Mouse (Mus musculus): Measurements from ENCODE around the gene Bace1.
"Not testable (repeated sequence)": the region's sequence is repeated elsewhere in the genome, so short reads cannot be mapped to it uniquely, and the experiment has no call there.

The Bace1 gene

GRCm38 (mm10) chr9:45838069-45838433 is 329 bp upstream of the Bace1 start:
- no peak for DNase-seq (ENCODE audit: low spot score in 2 of 2)

DNA sequence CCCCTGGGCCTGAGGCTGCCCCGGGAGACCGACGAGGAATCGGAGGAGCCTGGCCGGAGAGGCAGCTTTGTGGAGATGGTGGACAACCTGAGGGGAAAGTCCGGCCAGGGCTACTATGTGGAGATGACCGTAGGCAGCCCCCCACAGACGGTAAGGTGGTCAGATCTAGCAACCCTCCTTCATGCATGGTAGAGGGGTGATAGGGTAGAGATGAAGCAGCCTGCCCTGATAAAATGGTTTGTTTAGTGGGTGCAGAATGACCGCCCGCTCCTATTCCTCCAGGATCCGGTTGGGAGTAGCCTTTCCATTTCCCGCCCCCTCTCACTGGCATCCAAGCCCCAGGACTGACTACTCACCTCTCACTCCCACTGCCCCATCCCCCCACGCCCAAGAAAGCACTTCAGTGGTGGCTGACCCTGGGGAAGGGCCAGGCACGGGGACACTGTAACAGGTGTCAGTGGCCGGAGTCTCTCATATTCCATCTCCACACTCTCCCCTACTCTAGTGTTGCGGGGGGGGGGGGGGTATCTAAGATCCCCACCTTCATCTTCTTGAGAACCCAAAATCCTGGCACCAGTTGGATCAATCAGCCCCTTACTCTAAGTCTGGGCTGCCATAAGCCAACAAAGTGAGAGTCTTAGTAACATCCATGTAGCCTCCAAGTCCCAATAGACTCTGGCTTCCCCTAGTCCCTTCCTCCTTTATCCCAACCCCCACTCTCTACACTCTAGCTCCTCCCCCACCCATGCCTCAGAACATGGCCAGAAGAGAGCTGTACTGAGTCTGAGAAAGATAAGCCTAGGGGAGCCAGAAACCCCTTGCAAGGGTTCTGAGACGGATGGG is 980 bp downstream of the Bace1 start:
- no peak for DNase-seq (ENCODE audit: low spot score in 2 of 2)

DNA sequence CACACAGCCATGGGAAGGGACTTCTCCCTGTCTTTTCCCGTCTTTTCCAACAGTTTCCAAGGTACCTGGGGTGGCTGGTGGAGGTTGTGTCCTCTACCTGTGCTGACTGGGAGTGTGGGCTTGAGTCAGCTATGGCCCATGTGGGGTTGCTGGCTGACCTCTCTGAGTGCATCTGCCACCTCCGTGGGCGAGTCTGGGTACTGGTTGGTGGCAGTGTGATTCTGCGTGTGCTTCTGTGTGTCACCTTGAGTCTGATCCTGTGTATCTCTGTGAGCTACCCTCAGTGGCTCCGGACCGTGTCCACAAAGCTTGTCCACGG is 1.6 kb downstream of the Bace1 start:
- DNase-seq (ENCODE audit: low spot score in 2 of 2), result no peak

DNA sequence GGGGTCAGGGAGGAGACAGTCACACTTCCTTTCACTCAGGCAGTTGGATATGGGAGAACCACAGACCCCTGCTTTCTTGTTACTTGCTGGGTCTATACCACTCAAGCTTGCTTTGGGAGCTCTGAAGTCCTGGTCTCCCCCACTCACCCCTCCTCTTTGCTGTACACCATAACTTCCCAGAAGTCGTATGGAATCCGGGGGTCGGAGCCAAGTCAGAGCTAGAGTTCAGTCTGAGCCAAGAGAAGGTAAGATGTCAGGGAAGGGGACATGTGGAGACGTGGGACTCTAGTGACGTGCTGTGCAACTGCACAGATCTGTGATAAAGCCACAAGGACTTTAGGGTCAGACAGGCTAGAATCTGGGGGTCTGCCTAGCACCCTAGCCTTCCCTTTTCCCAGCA is 2.0 kb downstream of the Bace1 start:
- DNase-seq (ENCODE audit: low spot score in 2 of 2), result no peak

GRCm38 (mm10) chr9:45841458-45841857 is 3.1 kb downstream of the Bace1 start:
- DNase-seq (ENCODE audit: low spot score in 2 of 2), result no peak

DNA sequence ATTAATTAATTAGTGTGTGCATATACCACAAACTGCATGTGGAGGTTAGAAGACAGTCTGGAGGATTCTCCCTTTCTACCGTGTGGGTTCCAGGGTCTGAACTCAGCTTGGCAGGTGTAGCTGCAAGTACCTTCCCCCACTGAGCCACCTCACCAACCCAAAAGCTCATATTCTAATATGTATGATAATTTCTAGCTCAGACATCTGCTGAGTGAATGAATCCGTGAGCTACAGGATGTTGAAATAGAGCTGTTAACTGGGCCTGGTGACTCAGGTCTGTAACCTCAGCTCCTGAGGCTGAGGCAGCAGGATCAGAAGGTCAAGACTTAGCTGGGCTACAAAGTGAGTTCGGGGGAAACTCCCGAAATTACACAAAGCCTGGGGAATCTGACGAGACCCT is 4.6 kb downstream of the Bace1 start:
- DNase-seq (ENCODE audit: low spot score in 2 of 2), result no peak

DNA sequence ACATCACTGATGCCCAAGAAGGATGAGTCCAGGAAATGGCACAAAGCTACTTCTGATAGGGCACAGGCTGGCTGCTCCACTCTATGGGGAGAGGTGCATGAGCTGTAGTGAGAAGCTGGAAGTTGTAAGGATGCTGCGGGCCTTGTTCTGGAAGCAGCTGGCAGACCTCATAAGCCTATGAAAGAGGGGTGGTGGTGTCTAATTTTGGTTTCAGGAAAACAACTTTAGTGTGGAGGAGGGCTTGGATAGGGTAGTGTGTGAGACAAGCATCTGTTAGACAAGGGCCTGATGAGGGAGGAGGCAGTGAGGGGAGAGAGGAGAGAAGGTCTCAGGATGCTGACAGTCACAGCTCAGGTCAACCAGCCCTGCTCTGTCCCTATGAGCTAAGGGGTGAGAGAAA is 5.4 kb downstream of the Bace1 start:
- no peak for DNase-seq (ENCODE audit: low spot score in 2 of 2)

DNA sequence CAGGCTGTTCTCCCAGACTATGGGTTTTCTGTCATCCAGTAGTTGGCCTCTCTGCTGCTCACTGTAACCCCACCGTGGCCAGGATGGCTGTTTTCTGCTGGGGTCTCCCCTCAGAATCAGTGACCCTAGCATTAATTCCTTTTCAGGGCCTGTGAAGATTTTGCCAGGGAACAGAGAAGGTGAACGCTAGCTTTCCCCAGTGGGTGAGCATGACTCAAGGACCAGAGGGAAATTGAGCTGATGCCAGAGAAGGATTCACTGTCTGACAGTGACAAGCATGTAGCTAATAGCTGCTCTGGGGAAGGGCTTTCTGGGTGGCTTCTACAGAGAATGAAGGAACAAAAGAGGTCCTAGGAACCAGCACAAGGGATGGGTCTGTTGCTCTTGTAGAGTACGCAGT is 7.2 kb downstream of the Bace1 start:
- no peak for DNase-seq (ENCODE audit: low spot score in 2 of 2)

GRCm38 (mm10) chr9:45846176-45846575 is 7.8 kb downstream of the Bace1 start:
- DNase-seq (ENCODE audit: low spot score in 2 of 2), result not testable (repeated sequence)

GRCm38 (mm10) chr9:45846891-45847460 is 8.6 kb downstream of the Bace1 start:
- no peak for DNase-seq (ENCODE audit: low spot score in 2 of 2)

DNA sequence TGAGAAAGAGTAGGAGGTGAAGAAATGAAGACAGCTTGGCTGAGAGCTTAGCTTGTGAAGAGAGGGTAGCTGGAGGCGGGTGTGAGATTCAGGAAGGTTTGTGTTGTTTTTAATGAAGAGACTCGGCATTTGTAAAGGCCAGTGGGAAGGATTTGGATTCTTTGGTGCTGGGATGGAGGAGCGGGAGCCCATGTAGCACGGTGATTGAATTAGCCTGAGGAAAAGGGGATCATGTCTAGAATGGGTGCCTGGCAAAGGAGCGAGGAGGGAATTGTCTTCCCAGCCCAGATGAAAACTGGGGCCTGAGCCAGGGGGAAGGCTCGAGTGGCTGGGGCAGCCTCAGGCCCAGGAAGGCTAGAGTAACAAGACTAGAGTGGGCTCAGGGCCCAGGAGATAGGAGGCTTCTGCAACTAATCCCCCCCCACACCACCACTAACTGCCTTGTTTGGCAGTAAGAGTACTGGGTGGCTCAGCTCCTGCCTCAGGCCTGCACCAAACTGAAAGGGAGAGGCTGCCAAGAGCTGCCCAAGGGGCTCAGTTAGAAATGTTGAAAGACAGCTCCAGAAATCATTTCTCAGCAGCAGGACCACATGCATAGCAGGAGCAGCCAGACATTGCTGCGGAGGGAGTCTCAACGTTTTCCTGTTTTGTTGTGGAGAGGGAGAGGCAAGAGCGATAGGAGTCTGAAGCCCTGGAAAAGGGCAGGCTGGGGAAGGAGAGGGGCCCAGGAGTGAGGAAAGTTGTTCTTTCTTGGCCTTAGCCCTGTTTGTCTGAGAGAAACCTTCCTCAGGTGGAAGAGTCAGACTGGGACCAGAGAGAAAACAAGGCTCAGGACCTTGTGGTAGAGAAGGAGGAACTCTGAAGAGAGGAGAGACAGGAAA is 11.4 kb downstream of the Bace1 start:
- DNase-seq (ENCODE audit: low spot score in 2 of 2), result no peak

- DNase-seq (ENCODE audit: low spot score in 2 of 2), result no peak
These were observed 12.3 kb downstream of the Bace1 start for GRCm38 (mm10) chr9:45850528-45851155.

DNA sequence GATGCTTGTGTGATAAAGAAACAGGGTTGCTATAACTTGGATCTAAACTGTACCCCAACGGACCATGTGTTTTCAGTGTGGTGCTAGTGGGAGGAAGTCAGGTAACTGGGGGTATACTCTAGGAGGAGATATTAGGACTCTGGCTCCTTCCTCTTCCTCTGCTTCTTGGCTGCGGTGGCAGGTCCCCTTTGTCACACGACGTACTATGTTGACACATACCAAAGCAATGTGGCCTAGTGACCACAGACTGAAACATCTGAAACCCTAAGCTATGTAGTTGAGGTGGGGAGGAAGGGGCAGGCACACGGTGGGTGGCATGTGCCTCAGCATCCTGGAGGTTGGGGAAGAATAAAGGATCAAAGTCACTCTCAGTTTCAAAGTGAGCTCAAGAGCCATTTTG is 12.9 kb downstream of the Bace1 start:
- DNase-seq (ENCODE audit: low spot score in 2 of 2), result no peak

DNA sequence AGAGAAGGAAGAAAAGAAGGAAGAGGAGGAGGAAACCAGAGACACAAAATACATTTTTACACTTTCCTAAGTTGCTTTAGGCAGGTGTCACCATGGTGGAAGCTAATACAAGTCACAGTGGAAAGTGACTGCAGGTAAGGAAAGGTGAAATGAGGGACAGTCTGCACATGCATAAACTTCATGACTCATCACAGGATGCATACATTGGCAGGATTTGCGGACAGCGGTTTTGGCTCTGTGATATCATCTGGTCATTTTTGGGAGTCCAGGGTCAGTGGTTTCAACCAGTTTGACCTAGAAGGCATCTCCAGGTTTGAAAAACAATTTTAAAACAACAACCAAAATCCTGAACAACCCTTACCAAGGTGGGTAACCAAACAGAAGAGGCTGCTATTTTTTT is 13.4 kb downstream of the Bace1 start:
- DNase-seq (ENCODE audit: low spot score in 2 of 2), result no peak

GRCm38 (mm10) chr9:45853695-45854094 is 15.3 kb downstream of the Bace1 start:
- DNase-seq (ENCODE audit: low spot score in 2 of 2), result no peak

GRCm38 (mm10) chr9:45854136-45854535 is 15.8 kb downstream of the Bace1 start:
- DNase-seq (ENCODE audit: low spot score in 2 of 2), result no peak

GRCm38 (mm10) chr9:45859364-45859763 is 21.0 kb downstream of the Bace1 start:
- no peak for DNase-seq (ENCODE audit: low spot score in 2 of 2)

GRCm38 (mm10) chr9:45861813-45862212 is 23.4 kb downstream of the Bace1 start:
- no peak for DNase-seq (ENCODE audit: low spot score in 2 of 2)

DNA sequence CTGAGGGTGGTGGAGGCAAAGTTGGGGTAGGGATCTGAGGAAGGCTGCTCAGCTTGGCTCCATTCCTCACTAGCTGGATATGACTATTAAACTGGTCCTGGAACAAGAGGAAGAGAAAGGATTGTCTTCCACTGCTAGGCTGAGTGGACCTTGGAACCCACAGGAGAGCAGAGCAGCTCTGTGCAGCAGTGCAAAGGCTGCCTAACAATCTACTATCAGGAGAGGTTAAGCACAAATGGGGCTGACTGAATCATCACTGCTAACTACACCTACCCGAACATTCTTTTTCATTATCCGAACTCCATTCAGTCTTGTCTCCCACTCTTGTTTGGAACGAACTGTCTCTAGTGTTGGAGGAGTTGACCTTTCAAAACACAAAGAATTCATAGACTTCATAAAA is 30.8 kb downstream of the Bace1 start:
- no peak for DNase-seq (ENCODE audit: low spot score in 2 of 2)

- no peak for DNase-seq (ENCODE audit: low spot score in 2 of 2)
These were observed 31.9 kb downstream of the Bace1 start for GRCm38 (mm10) chr9:45870265-45870664.

GRCm38 (mm10) chr9:45877928-45878327 is 39.5 kb downstream of the Bace1 start:
- no peak for DNase-seq (ENCODE audit: low spot score in 2 of 2)

GRCm38 (mm10) chr9:45893681-45894080 is 55.3 kb downstream of the Bace1 start:
- DNase-seq (ENCODE audit: low spot score in 2 of 2), result no peak
